Mouse (Mus musculus) monocyte, adult 5-6 weeks (primary cell): ENCODE measurements around the gene Acbd4. TPM values are rescaled to one million over a fixed set of nuclear protein-coding genes. Genes with fewer than 3 reads are reported as not detected.

ENCODE experiments used
- ATAC-seq: fragments of 153-309, 156-312 bp; replicated peaks from 2 replicates; pipeline ENCODE4 v1.8.0; 2017; ENCODE audit warnings: mild to moderate bottlenecking; ENCODE audit not compliant: low TSS enrichment, insufficient number of reproducible peaks, severe bottlenecking, poor library complexity, low FRiP score
- total RNA-seq: library from RNA; stranded (forward); fragments of 200-1000, 200-491, 200-594 nt; gene quantifications from 3 replicates; pipeline ENCODE4 v1.2.3, GENCODE M21; 2017

Acbd4 gene
- total RNA-seq: 21.8 to 32.6 TPM (median 28.3 TPM) in 3 replicates

- ATAC-seq: peak; percentile 29; the same call in 1 of the 2 replicates
Measured at GRCm38 (mm10) chr11:103101481-103101865, at the start of gene Acbd4, which contains the start of gene Plcd3. Gene Acbd4, plus strand, starts transcription at chr11:103101682. Gene Plcd3, minus strand, starts transcription at chr11:103101658.

GRCm38 (mm10) chr11:103052078-103052477 is 49.4 kb upstream of the Acbd4 start:
- no peak for ATAC-seq

GRCm38 (mm10) chr11:103053191-103054076 is 48.0 kb upstream of the Acbd4 start:
- ATAC-seq: no peak

- ATAC-seq: peak; percentile 47; the same call in 1 of the 2 replicates
Measured at GRCm38 (mm10) chr11:103054798-103055197, 46.7 kb upstream of the Acbd4 start.

GRCm38 (mm10) chr11:103056636-103057035 is 44.8 kb upstream of the Acbd4 start:
- no peak for ATAC-seq

GRCm38 (mm10) chr11:103058499-103059085 is 42.9 kb upstream of the Acbd4 start:
- no peak for ATAC-seq

- no peak for ATAC-seq
Measured at GRCm38 (mm10) chr11:103066191-103067050, 35.1 kb upstream of the Acbd4 start.

- no peak for ATAC-seq
Measured at GRCm38 (mm10) chr11:103067051-103067361, 34.5 kb upstream of the Acbd4 start.

GRCm38 (mm10) chr11:103067457-103068001 is 34.0 kb upstream of the Acbd4 start:
- no peak for ATAC-seq

GRCm38 (mm10) chr11:103068272-103068671 is 33.2 kb upstream of the Acbd4 start:
- ATAC-seq: no peak

- ATAC-seq: no peak
Measured at GRCm38 (mm10) chr11:103068884-103069283, 32.6 kb upstream of the Acbd4 start.

GRCm38 (mm10) chr11:103069731-103070130 is 31.8 kb upstream of the Acbd4 start:
- ATAC-seq: no peak

GRCm38 (mm10) chr11:103070322-103070880 is 31.1 kb upstream of the Acbd4 start:
- ATAC-seq: no peak

GRCm38 (mm10) chr11:103073671-103074070 is 27.8 kb upstream of the Acbd4 start:
- ATAC-seq: no peak

- ATAC-seq: no peak
Measured at GRCm38 (mm10) chr11:103074121-103074650, 27.3 kb upstream of the Acbd4 start.

GRCm38 (mm10) chr11:103074796-103075323 is 26.6 kb upstream of the Acbd4 start:
- ATAC-seq: no peak

GRCm38 (mm10) chr11:103076010-103076409 is 25.5 kb upstream of the Acbd4 start:
- no peak for ATAC-seq

- ATAC-seq: no peak
Measured at GRCm38 (mm10) chr11:103076581-103076980, 24.9 kb upstream of the Acbd4 start.
